Mouse (Mus musculus) heart, embryonic 15.5 days (tissue): ENCODE results near the gene Ppp1r7. TPM values are rescaled to one million over a fixed set of nuclear protein-coding genes. Genes with fewer than 3 reads are reported as not detected.

ENCODE experiments used
- ATAC-seq: fragments of 200-750 bp; cut with Nextera tagmentation; replicated peaks from 2 replicates; pipeline ENCODE4 v1.8.0; 2017; ENCODE audit warnings: low read depth, moderate TSS enrichment; ENCODE audit not compliant: insufficient number of reproducible peaks, insufficient read depth, low FRiP score
- H3K27ac ChIP-seq: fragments of 300-500 bp; sonication (generic); 2 replicates; pipeline ENCODE4 v1.5.1; 2015; ENCODE audit warnings: mild to moderate bottlenecking, inconsistent platforms
- H3K27me3 ChIP-seq: fragments of 300-500 bp; sonication (generic); 2 replicates; pipeline ENCODE4 v1.6.1; 2015; ENCODE audit warnings: inconsistent platforms
- H3K36me3 ChIP-seq: fragments of 300-500 bp; sonication (generic); 2 replicates; pipeline ENCODE4 v1.6.1; 2015; ENCODE audit warnings: mild to moderate bottlenecking, inconsistent platforms
- H3K4me1 ChIP-seq: fragments of 300-500 bp; sonication (generic); replicated peaks from 2 replicates; pipeline ENCODE4 v1.6.1; 2015; ENCODE audit warnings: inconsistent platforms
- H3K4me2 ChIP-seq: fragments of 300-500 bp; sonication (generic); 2 replicates; pipeline ENCODE4 v1.6.1; 2015; ENCODE audit warnings: inconsistent platforms, mild to moderate bottlenecking, moderate library complexity
- H3K4me3 ChIP-seq: fragments of 300-500 bp; sonication (generic); 2 replicates; pipeline ENCODE4 v1.5.1; 2015; ENCODE audit warnings: mild to moderate bottlenecking, inconsistent platforms
- H3K9ac ChIP-seq: fragments of 300-500 bp; sonication (generic); 2 replicates; pipeline ENCODE4 v1.6.1; 2015; ENCODE audit warnings: mild to moderate bottlenecking, inconsistent platforms
- H3K9me3 ChIP-seq: fragments of 300-500 bp; sonication (generic); replicated peaks from 2 replicates; pipeline ENCODE4 v1.6.1; 2016; ENCODE audit warnings: inconsistent platforms
- whole genome bisulfite sequencing: fragments of 180-500 bp; shearing (Covaris S2); methylation state at CpG from one replicate; pipeline ENCODE4 v1.1.7; 2015; ENCODE audit warnings: mixed read lengths; 5-methylcytosine and 5-hydroxymethylcytosine counted together
- polyA plus RNA-seq: library from polyadenylated mRNA; unstranded; fragments of >200 nt; fragmentation: Nextera tagmentation; extraction: Ambion mirVana; gene quantifications from 2 replicates; pipeline ENCODE4 v1.2.1, GENCODE M21; 2015

The Ppp1r7 gene
- polyA plus RNA-seq, 1 experiment from 2014 or later, result 46.2 TPM

GRCm38 (mm10) chr1:93352724-93353123 is 10.1 kb downstream of the Ppp1r7 start:
- H3K9me3 ChIP-seq, result no peaks in the 10 kb centered on the region
- no peak overlapping the region for H3K27ac ChIP-seq
- no peak overlapping the region for H3K4me2 ChIP-seq
- H3K4me3 ChIP-seq, result no peak overlapping the region
- ATAC-seq, result no peak
- 82% methylated on average over 2 of the region's 2 CpGs for WGBS
- H3K36me3 ChIP-seq, result peaks cover 65% of the 10 kb centered on the region
- H3K4me1 ChIP-seq, result no peaks in the 10 kb centered on the region
- no peaks in the 10 kb centered on the region for H3K27me3 ChIP-seq
- no peak overlapping the region for H3K9ac ChIP-seq

- no peaks in the 10 kb centered on the region for H3K4me1 ChIP-seq
- 75% methylated on average over 4 of the region's 4 CpGs for WGBS
- H3K4me3 ChIP-seq, result no peak overlapping the region
- no peak overlapping the region for H3K27ac ChIP-seq
- H3K9ac ChIP-seq, result no peak overlapping the region
- H3K36me3 ChIP-seq, result peaks cover 52% of the 10 kb centered on the region
- H3K27me3 ChIP-seq, result no peaks in the 10 kb centered on the region
- H3K9me3 ChIP-seq, result no peaks in the 10 kb centered on the region
- no peak for ATAC-seq
- H3K4me2 ChIP-seq, result no peak overlapping the region
These were observed 20.0 kb downstream of the Ppp1r7 start for GRCm38 (mm10) chr1:93362661-93363060.

GRCm38 (mm10) chr1:93365641-93366040 is 23.0 kb downstream of the Ppp1r7 start:
- Histone ChIP-seq H3K27ac (no peak overlapping the region), H3K4me3 (no peak overlapping the region), H3K36me3 (peaks cover 41% of the 10 kb centered on the region), H3K4me2 (no peak overlapping the region), H3K9me3 (no peaks in the 10 kb centered on the region), H3K4me1 (no peaks in the 10 kb centered on the region), H3K27me3 (no peaks in the 10 kb centered on the region), H3K9ac (no peak overlapping the region)
- ATAC-seq, result no peak
- 90% methylated on average over 6 of the region's 6 CpGs for WGBS

- no peaks in the 10 kb centered on the region for H3K9me3 ChIP-seq
- no peaks in the 10 kb centered on the region for H3K4me1 ChIP-seq
- no peak within 1 kb of the TSS for H3K4me3 ChIP-seq
- no peaks in the 10 kb centered on the region for H3K36me3 ChIP-seq
- ATAC-seq, result no peak
- 65% methylated on average over 4 of the region's 4 CpGs for WGBS
- no peaks in the 10 kb centered on the region; the same call in 1 of the 2 replicates for H3K27me3 ChIP-seq
- no peak within 1 kb of the TSS for H3K4me2 ChIP-seq
- H3K9ac ChIP-seq, result no peak within 1 kb of the TSS
- H3K27ac ChIP-seq, result no peak within 1 kb of the TSS
These were observed 31.0 kb downstream of the Ppp1r7 start, which contains the start of gene Ano7 for GRCm38 (mm10) chr1:93373665-93374064. Ano7 (plus strand) TSS chr1:93373930.

- Histone ChIP-seq H3K36me3 (no peaks in the 10 kb centered on the region), H3K27ac (no peak overlapping the region), H3K4me1 (no peaks in the 10 kb centered on the region), H3K27me3 (no peaks in the 10 kb centered on the region; the same call in 1 of the 2 replicates), H3K9me3 (no peaks in the 10 kb centered on the region), H3K4me2 (no peak overlapping the region), H3K9ac (no peak overlapping the region), H3K4me3 (no peak overlapping the region)
- WGBS, result 43% methylated on average over 5 of the region's 5 CpGs
- ATAC-seq, result no peak
These were observed 34.7 kb downstream of the Ppp1r7 start for GRCm38 (mm10) chr1:93377307-93377706.

GRCm38 (mm10) chr1:93379117-93379516 is 36.5 kb downstream of the Ppp1r7 start:
- Histone ChIP-seq H3K4me2 (no peak overlapping the region), H3K4me3 (no peak overlapping the region), H3K9me3 (no peaks in the 10 kb centered on the region), H3K27me3 (no peaks in the 10 kb centered on the region; the same call in 1 of the 2 replicates), H3K36me3 (no peaks in the 10 kb centered on the region), H3K27ac (no peak overlapping the region), H3K4me1 (no peaks in the 10 kb centered on the region), H3K9ac (no peak overlapping the region)
- no peak for ATAC-seq
- 71% methylated on average over 5 of the region's 5 CpGs for WGBS

GRCm38 (mm10) chr1:93387198-93387597 is 44.5 kb downstream of the Ppp1r7 start:
- no peaks in the 10 kb centered on the region for H3K9me3 ChIP-seq
- no peak for ATAC-seq
- no peaks in the 10 kb centered on the region for H3K27me3 ChIP-seq
- H3K27ac ChIP-seq, result no peak overlapping the region
- H3K36me3 ChIP-seq, result no peaks in the 10 kb centered on the region
- WGBS, result 66% methylated on average over 2 of the region's 2 CpGs
- no peak overlapping the region for H3K9ac ChIP-seq
- H3K4me1 ChIP-seq, result no peaks in the 10 kb centered on the region
- no peak overlapping the region for H3K4me3 ChIP-seq
- no peak overlapping the region for H3K4me2 ChIP-seq

GRCm38 (mm10) chr1:93388906-93389305 is 46.3 kb downstream of the Ppp1r7 start:
- Histone ChIP-seq H3K9ac (no peak overlapping the region), H3K27me3 (no peaks in the 10 kb centered on the region), H3K4me1 (no peaks in the 10 kb centered on the region), H3K4me2 (no peak overlapping the region), H3K36me3 (no peaks in the 10 kb centered on the region), H3K4me3 (no peak overlapping the region), H3K27ac (no peak overlapping the region), H3K9me3 (no peaks in the 10 kb centered on the region)
- no peak for ATAC-seq
- 65% methylated on average over 2 of the region's 2 CpGs for WGBS

- Histone ChIP-seq H3K27me3 (peaks cover 3% of the 10 kb centered on the region; the same call in 1 of the 2 replicates), H3K4me3 (peak overlapping the region; percentile 42), H3K9ac (0 out of 2 replicates have a peak overlapping the region, but pooled peaks have one; percentile 28), H3K9me3 (no peaks in the 10 kb centered on the region), H3K36me3 (peaks cover 10% of the 10 kb centered on the region), H3K4me2 (peak overlapping the region; percentile 66), H3K27ac (no peak overlapping the region), H3K4me1 (peaks cover 5% of the 10 kb centered on the region)
- peak; percentile 4; the same call in 1 of the 2 replicates for ATAC-seq
- 12% methylated on average over 38 of the region's 38 CpGs for WGBS
These were observed 58.8 kb downstream of the Ppp1r7 start for GRCm38 (mm10) chr1:93401191-93402052.

GRCm38 (mm10) chr1:93403403-93403802 is 60.7 kb downstream of the Ppp1r7 start:
- Histone ChIP-seq H3K4me2 (no peak overlapping the region), H3K4me1 (peaks cover 5% of the 10 kb centered on the region), H3K4me3 (no peak overlapping the region), H3K9ac (no peak overlapping the region), H3K27ac (no peak overlapping the region), H3K36me3 (peaks cover 29% of the 10 kb centered on the region), H3K27me3 (peaks cover under 1% of the 10 kb centered on the region; the same call in 1 of the 2 replicates), H3K9me3 (no peaks in the 10 kb centered on the region)
- 76% methylated on average over 4 of the region's 4 CpGs for WGBS
- no peak for ATAC-seq
